ENCODE assay signal across 28 mouse cellular contexts in the genomic region with DNA sequence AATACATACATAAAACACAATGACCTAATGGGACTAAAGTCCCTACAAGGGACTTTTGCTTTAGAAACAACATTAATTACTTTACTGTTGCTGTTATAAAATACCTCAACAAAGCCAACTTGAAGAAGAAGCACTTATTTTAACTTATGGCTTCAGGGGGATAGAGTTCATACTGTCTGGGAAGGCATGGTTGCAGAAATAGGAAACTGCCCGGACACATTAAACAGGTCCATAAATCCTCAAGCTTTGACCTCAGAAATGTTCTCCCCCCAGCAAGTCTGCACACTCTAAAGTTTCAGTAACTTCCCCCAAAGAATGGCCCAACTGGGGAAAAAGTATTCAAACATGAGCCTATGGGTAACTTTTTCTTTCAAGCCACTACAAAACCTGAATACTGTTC.
"Had no signal": no experiment of that assay in that cellular context is flagged by ENCODE, and none has a peak within 500 bp of the region (broad histone marks: within the 10 kb centered on the region; RNA-seq: fewer than 3 reads in every experiment).

No protein-coding gene starts in this region.

- H3K4me2 ChIP-seq: embryonic facial prominence, embryonic 12.5 days; embryonic facial prominence, embryonic 13.5 days; embryonic facial prominence, embryonic 15.5 days; forebrain, embryonic 12.5 days; forebrain, embryonic 13.5 days; forebrain, embryonic 15.5 days had no signal

- DNase-seq: cerebellum, adult 18-20 months; cerebellum, adult 2 months; cerebellum, adult 8-10 months; cerebellum, adult 9-10 months; cerebellum, adult 9-11 months; cerebellum, postnatal 10 days; cerebellum, postnatal 14 days; cerebellum, postnatal 25 days; cerebellum, postnatal 36 days; embryo, embryonic 11 days; forebrain, postnatal 0 days; gastrocnemius, adult 2 months; gastrocnemius, postnatal 10 days; gastrocnemius, postnatal 14 days; gastrocnemius, postnatal 25 days; gastrocnemius, postnatal 36 days; heart, adult 11 months had no signal

- H3K9ac ChIP-seq: embryonic facial prominence, embryonic 12.5 days; embryonic facial prominence, embryonic 13.5 days; embryonic facial prominence, embryonic 15.5 days; forebrain, embryonic 12.5 days; forebrain, embryonic 13.5 days; forebrain, embryonic 15.5 days; forebrain, postnatal 0 days had no signal

- ATAC-seq: forebrain, embryonic 13.5 days; forebrain, embryonic 14.5 days; forebrain, embryonic 15.5 days; forebrain, embryonic 16.5 days; forebrain, postnatal 0 days had no signal

- H3K27me3 ChIP-seq: embryonic facial prominence, embryonic 12.5 days; embryonic facial prominence, embryonic 13.5 days; embryonic facial prominence, embryonic 15.5 days; forebrain, embryonic 12.5 days; forebrain, embryonic 13.5 days; forebrain, embryonic 15.5 days had no signal

- H3K4me3 ChIP-seq: embryonic facial prominence, embryonic 10.5 days; embryonic facial prominence, embryonic 12.5 days; embryonic facial prominence, embryonic 13.5 days; embryonic facial prominence, embryonic 15.5 days; erythroblast, embryonic 14.5 days; forebrain, embryonic 10.5 days; forebrain, embryonic 12.5 days; forebrain, embryonic 13.5 days; forebrain, embryonic 15.5 days; gastrocnemius, adult 2 months had no signal

- H3K36me3 ChIP-seq: embryonic facial prominence, embryonic 10.5 days; embryonic facial prominence, embryonic 12.5 days; embryonic facial prominence, embryonic 13.5 days; embryonic facial prominence, embryonic 15.5 days; forebrain, embryonic 10.5 days; forebrain, embryonic 12.5 days; forebrain, embryonic 15.5 days had no signal

- H3K4me1 ChIP-seq: embryonic facial prominence, embryonic 10.5 days; embryonic facial prominence, embryonic 12.5 days; embryonic facial prominence, embryonic 13.5 days; embryonic facial prominence, embryonic 15.5 days; forebrain, embryonic 10.5 days; forebrain, embryonic 12.5 days; forebrain, embryonic 13.5 days; forebrain, embryonic 15.5 days had no signal

- H3K27ac ChIP-seq: embryonic facial prominence, embryonic 10.5 days; embryonic facial prominence, embryonic 12.5 days; embryonic facial prominence, embryonic 13.5 days; embryonic facial prominence, embryonic 15.5 days; forebrain, embryonic 10.5 days; forebrain, embryonic 12.5 days; forebrain, embryonic 13.5 days; forebrain, embryonic 15.5 days; gastrocnemius, adult 2 months had no signal

- H3K9me3 ChIP-seq: embryonic facial prominence, embryonic 10.5 days; embryonic facial prominence, embryonic 12.5 days; embryonic facial prominence, embryonic 13.5 days; embryonic facial prominence, embryonic 15.5 days; forebrain, embryonic 10.5 days; forebrain, embryonic 12.5 days; forebrain, embryonic 13.5 days; forebrain, embryonic 15.5 days had no signal
